Comparison of ENCODE assay signal across 23 mouse cellular contexts in the genomic region with DNA sequence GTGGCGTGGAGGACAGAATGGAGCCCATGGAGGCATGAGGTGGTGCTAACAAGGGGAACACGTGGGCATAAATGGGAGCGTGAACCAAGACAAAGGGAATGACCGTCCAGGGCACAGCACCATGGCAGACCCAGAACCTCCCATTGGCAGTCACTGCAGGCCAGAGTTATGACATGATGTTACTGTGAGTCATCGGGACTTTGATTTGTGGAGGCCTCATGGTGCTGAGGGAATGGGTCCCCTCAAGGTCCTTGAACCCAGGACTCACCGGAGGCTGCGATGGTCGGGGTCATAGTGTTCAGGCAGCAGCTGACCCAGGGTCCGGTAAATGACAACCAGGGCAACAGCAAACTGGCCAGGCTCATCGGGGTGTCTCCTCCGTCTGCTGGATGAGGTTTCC.
"Had no signal": no experiment of that assay in that cellular context is flagged by ENCODE, and none has a peak within 500 bp of the region (broad histone marks: within the 10 kb centered on the region; RNA-seq: fewer than 3 reads in every experiment).

No protein-coding gene starts in this region.

- ATAC-seq: hindbrain, embryonic 16.5 days; inflammation-experienced regulatory T-cells, adult 6 months; intestine, embryonic 15.5 days; intestine, postnatal 0 days; liver, embryonic 12.5 days had no signal

- H3K9me3 ChIP-seq: heart, embryonic 12.5 days; hindbrain, embryonic 10.5 days; hindbrain, embryonic 12.5 days; intestine, embryonic 15.5 days; limb, embryonic 13.5 days; limb, embryonic 15.5 days; liver, embryonic 12.5 days had no signal

- H3K36me3 ChIP-seq: intestine, embryonic 15.5 days; liver, embryonic 12.5 days had no signal

- H3K27ac ChIP-seq: heart, adult 2 months; hindbrain, embryonic 10.5 days; hindbrain, embryonic 12.5 days; hindbrain, embryonic 14.5 days; intestine, embryonic 15.5 days; layer of hippocampus, adult 2 months; left cerebral cortex, adult 2 months; limb, embryonic 13.5 days; limb, embryonic 15.5 days; liver, embryonic 12.5 days; liver, embryonic 14.5 days had no signal

- H3K4me3 ChIP-seq: heart, adult 2 months; heart, embryonic 12.5 days; hindbrain, embryonic 10.5 days; hindbrain, embryonic 12.5 days; intestine, embryonic 15.5 days; layer of hippocampus, adult 2 months; left cerebral cortex, adult 2 months; limb, embryonic 13.5 days; limb, embryonic 15.5 days; liver, embryonic 12.5 days had no signal

- DNase-seq: gastrocnemius, postnatal 14 days; gastrocnemius, postnatal 36 days; heart, adult 11 months; heart, adult 2 months; heart, postnatal 10 days; heart, postnatal 4 days; kidney, adult 18-20 months; kidney, adult 8-10 months; kidney, postnatal 10 days had no signal

- H3K27me3 ChIP-seq: heart, embryonic 12.5 days; hindbrain, embryonic 12.5 days; intestine, embryonic 15.5 days; limb, embryonic 13.5 days; limb, embryonic 15.5 days had no signal

- H3K4me2 ChIP-seq: heart, embryonic 12.5 days; hindbrain, embryonic 12.5 days; hindbrain, embryonic 14.5 days; intestine, embryonic 15.5 days; limb, embryonic 13.5 days; limb, embryonic 15.5 days; liver, embryonic 12.5 days had no signal

- H3K4me1 ChIP-seq: hindbrain, embryonic 12.5 days; intestine, embryonic 15.5 days; limb, embryonic 13.5 days; limb, embryonic 15.5 days; liver, embryonic 12.5 days had no signal

- H3K9ac ChIP-seq: heart, embryonic 12.5 days; hindbrain, embryonic 12.5 days; hindbrain, embryonic 14.5 days; intestine, embryonic 15.5 days; limb, embryonic 13.5 days; limb, embryonic 15.5 days; liver, embryonic 12.5 days; liver, embryonic 14.5 days had no signal
